Mouse (Mus musculus) urinary bladder, postnatal 25 days (tissue): ENCODE measurements around the gene Wbp1l.
A peak's percentile ranks its signal among the peaks of the same experiment; 100 is the strongest.

Experiments
- DNase-seq: peaks from one replicate; pipeline ENCODE4 v3.0.0; 2022; ENCODE audit warnings: low spot score

Gene Wbp1l

GRCm38 (mm10) chr19:46658851-46659250 is 60.0 kb downstream of the Wbp1l start:
- no peak for DNase-seq

DNA sequence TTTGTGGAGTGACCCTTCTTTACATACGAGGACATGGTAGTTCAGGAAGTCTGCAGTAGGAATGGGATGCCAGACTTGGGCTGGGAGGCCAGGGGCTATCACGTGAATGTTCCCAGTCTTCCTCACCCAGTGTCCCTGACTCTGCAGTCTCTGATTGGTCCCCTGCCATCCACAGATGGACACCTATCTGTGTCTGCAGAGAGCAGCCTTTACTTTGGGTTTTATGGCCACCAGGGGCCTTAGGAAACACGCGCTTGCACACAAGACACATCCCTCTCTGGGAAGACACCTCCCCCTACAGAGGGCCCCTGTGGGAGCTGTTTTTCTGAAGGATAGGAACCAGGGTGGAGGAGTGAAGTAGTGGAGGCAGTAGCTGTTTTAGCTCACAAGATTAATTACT is 62.6 kb downstream of the Wbp1l start:
- no peak for DNase-seq

DNA sequence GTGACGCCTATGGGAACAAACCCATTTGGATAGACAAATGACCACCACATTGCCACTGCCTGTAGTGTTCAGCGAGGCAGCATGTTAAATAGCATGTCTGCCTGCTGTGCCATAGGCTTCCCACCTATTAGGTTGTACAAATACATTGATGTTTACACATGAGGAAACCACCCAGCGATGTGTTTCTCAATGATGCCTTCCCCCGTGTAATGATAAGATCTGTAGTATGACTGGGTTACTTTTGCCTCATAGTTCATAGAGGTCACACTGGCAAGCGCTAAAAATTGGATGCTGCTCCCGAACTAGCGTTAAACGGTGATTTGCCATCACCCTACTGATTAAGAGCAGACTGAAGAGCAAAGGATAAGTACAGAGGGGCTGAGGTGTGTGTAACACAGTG is 63.3 kb downstream of the Wbp1l start:
- no peak for DNase-seq

- DNase-seq = no peak
Measured at GRCm38 (mm10) chr19:46662784-46663183, 63.9 kb downstream of the Wbp1l start.

DNA sequence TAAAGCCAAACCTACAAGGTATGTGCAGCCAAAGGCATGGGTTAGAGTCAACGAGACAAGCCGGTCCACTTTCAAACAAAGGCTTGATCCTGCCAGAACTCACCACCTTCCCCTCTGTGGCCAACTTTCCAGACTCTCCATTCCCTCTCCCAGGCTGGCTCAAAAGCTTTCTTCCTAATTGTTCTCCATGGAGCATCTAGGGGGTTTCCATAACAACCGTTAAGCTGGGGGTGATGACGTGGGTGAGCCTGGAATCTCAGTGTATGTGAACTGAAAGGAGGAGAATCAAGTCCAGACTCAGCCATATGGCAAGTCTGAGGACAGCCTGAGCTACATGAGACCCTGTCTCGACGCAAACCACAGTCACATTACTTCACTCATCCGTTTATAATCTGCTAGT is 66.6 kb downstream of the Wbp1l start:
- no peak for DNase-seq

DNA sequence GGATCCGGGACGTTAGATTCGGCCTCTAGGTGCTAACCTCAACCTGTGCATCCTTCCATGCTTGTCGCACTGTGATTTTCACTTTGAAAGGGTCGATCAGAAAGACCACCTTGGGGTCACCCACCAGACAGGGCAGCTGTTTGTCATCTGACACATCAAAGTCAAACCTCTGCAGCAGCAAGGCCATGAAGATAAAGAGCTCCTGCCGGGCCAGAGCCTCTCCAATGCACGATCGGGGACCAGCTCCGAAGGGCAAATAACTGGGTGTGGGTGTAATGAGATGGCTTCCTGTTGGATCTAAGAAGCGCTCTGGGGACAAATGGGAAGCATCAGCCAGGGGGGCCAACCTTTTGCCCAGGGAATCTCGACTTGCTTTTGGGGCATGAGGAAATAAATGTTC is 68.4 kb downstream of the Wbp1l start:
- DNase-seq = no peak

GRCm38 (mm10) chr19:46668263-46668662 is 69.4 kb downstream of the Wbp1l start:
- DNase-seq = no peak

DNA sequence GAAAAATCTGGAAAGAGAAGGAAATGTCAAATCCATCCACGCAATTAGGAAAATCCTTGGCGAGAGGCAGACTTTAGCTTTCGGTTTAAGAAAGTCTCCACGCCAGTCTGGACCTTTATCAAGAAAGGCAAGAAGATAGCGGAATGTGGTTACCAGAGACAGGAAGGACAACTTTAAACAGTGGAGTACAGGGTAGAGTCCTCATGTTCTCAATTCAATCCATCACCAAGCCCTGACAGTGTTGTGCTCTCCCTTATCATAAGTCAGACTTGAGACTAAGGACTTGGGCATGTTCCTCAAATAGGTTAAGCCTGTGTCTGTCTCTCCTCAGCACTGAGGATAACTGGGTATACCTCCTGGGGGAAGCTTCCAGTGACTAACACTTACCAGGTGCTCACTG is 70.9 kb downstream of the Wbp1l start:
- DNase-seq = no peak

GRCm38 (mm10) chr19:46670691-46671090 is 71.8 kb downstream of the Wbp1l start:
- DNase-seq = no peak

- DNase-seq = no peak
Measured at GRCm38 (mm10) chr19:46672766-46673418, 74.0 kb downstream of the Wbp1l start, which contains the start of gene Cyp17a1. Cyp17a1 (minus strand) TSS chr19:46673172.

GRCm38 (mm10) chr19:46675641-46676040 is 76.8 kb downstream of the Wbp1l start:
- DNase-seq = no peak

GRCm38 (mm10) chr19:46679720-46680383 is 81.0 kb downstream of the Wbp1l start:
- no peak for DNase-seq

DNA sequence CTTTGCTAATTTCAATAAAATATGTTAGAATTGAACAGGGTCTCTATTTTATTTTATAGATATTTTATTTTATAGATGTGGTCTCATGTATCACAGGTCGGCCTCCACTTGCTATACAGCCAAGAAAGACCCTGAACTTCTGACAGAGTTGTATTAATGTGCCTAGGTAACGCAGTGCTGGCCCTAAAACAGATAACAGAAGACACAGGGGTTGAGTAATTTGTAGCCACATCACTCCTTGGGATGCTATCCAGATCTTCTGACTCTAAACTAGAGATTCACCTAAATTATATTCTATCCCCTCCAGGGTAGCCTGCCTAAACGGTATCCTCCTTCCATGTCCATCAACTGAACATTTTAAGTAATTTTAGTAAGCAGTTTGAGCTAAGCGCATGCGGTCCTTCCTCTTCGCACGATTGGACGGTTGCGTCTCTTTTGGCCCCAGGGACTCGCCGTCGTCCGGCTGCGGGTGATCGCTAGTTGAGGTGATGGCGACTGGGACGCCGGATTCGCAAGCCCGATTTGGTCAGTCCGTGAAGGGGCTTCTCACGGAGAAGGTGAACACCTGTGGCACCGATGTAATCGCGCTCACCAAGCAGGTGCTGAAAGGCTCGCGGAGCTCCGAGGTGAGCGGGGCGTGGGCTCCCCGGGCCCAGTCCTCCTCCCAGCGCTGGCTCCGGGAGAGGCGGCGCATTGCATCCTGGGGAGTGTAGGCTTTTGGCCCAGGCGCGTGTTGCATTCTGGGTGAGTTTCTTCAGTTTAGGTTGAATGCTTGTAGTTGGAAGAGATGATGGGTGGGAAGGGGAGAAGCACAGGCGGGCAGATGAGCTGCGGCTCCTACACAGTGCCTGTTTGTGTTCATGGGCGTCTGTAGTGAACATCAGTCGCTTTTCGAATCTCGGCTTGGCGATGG is 90.8 kb downstream of the Wbp1l start, which contains the start of gene Borcs7:
Gene Borcs7 (plus strand): TSS at position 447 of the 913 bp plus-strand sequence.
- DNase-seq = peak; percentile 76

DNA sequence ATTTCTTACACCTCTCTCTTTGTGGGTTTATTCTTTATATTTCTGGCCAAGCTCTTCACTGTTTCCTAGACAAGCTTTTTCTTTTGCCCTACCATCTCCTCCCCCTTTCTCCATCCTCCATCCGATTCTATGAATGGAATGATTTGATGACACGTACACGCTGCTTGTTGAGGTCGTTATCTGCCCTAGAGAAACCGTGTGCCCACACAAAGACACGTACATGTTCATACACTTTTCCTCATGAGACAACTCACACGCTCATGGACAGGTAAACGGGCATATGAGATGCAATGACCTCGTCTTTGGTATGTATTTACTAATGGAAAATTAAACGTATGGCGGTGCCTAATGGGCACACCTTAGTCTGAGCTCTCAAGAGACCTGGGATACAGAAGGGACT is 91.5 kb downstream of the Wbp1l start:
- no peak for DNase-seq

DNA sequence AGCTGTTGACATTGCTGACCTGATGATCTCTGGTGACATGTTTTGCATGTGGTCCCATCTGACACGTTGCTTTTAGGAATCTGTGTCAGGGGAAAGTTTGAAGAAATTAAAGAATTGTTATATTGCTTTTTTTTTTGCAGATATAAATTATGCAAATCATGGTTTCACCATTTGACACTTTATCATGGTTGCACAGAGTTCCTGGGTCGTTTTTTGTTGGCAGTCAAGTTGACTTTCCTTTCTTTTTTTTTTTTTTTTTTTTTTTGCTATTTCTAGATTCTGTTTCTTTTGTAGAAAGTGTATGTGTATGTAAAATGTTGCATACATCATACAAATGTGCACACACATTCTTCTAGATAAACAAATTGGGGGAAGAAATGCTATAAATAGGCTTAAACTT is 92.2 kb downstream of the Wbp1l start:
- no peak for DNase-seq

- DNase-seq = no peak
Measured at GRCm38 (mm10) chr19:46693146-46693545, 94.3 kb downstream of the Wbp1l start.

DNA sequence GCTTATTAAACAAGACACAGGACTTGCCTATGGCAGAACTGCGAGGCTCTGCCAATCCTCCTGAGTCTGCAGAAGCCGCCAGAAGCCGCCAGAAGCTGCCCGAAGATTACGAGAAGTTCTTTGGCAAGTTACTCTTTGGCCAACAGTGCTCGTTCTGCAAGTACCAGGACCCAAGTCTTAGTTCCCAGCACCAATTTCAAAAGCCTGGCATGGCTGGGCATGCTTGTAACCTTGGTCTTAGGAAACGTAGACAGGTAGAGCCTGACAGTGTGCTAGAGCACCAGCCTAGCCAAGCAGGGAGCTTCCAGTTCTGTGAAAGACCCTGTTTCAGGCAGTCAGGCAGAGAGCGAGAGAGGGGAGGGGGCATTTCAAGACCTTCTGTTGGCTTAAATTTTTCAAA is 97.6 kb downstream of the Wbp1l start:
- DNase-seq = no peak

- no peak for DNase-seq
Measured at GRCm38 (mm10) chr19:46696943-46697342, 98.1 kb downstream of the Wbp1l start.

DNA sequence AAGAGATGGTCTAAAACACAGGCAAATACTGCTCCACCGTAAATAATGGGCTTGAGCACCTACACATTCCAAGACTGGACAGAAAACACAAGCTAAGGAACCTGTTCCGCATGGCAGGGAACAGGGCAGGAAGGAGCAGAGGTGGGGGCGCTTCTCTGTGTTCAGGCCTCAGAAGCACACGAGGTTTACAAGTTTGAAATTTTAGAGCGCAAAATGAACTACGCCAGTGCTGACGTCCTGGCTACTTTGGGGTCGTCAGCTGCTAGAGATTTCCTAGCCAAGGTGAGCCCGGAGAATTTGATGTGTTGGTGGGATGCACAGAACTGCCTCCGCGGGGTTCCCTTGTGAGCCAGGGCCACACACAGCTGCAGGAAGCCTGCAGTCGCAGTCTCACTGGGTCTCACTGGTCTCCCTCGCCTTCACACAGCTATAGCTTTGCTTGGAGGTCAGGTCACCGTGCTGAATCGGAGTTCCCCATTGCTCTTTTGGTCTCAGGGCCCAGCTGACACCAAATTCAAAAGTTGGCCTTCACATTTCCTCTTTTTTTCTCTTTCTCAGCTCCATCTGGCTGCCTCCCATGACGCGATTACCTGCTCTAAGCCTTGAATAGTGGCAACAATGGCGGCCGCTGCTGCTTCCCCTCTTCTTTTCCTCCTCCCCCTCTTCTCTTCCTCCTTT is 99.1 kb downstream of the Wbp1l start:
- no peak for DNase-seq

DNA sequence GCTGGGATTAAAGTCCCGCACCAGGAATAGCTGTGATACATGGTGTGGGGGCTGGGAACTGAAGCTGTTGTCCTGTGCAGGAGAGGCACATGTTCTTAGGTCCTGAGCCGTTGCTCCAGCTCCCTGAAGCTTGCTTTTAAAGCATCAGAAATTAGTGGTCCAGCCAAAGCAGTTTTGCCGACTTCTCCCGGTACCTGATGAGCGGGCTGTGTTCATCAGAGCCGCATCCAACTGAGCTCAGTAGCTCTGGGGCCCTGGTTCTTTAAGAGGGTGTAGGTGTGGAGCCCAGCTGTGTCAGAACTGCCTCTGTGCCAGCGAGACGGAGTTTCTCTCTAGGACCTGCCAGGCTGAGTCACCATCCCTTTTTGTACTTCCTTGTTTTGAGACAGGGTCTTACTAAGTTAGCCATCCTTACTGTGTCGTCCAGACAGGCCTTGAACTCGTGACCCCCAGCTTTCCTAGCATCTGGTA is 100.2 kb downstream of the Wbp1l start:
- no peak for DNase-seq

DNA sequence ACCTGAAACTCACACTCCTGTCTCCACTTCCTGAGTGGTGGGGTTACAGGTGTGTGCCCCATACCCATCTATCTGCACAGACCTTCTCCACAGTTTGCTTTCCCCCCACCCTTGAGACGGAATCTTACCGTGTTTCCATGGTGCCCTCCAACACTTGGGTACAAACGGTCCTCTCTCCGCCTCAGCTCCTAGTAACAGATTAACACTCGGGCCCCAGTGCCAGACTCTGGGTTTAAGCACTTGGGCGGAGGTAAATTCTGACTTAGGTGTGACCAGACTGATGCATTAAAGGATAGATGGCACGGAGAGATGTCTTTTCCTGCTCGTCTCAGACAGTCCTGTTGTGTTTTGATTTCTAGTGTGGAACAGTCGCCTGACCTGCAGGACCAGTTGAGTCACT is 102.3 kb downstream of the Wbp1l start:
- DNase-seq = no peak
